8 mouse cellular contexts compared by ENCODE assay signal in genomic region chrX:111462092-111462491, GRCm38 (mm10).
DNase-seq lines count a peak whose midpoint lies in the region; ATAC-seq and TF ChIP-seq lines count a peak whose summit lies in the region.

No protein-coding gene starts in this region.

- intact Hi-C loops in heart, postnatal 25 days (cut with DNase I) = no loop called here

- H3K4me3 ChIP-seq in heart, postnatal 0 days (ENCODE audit: low read depth, low read length) = peak overlapping the region; percentile 59
- peak overlapping the region; percentile 58 for H3K4me3 ChIP-seq in embryonic facial prominence, embryonic 14.5 days (ENCODE audit: low read depth, low read length)
- peak overlapping the region; percentile 63 for H3K4me3 ChIP-seq in midbrain, embryonic 16.5 days (ENCODE audit: low read depth, low read length)

- H3K27me3 ChIP-seq in heart, postnatal 0 days (ENCODE audit: control insufficient read depth, insufficient read depth, low read length) = no peaks in the 10 kb centered on the region
- no peaks in the 10 kb centered on the region for H3K27me3 ChIP-seq in embryonic facial prominence, embryonic 14.5 days (replicated peaks; ENCODE audit: control insufficient read depth, insufficient read depth, low read length)
- H3K27me3 ChIP-seq in midbrain, embryonic 16.5 days (ENCODE audit: control insufficient read depth, insufficient read depth, low read depth, low read length) = no peaks in the 10 kb centered on the region

- H3K27ac ChIP-seq in heart, postnatal 0 days (ENCODE audit: low read depth) = no peak overlapping the region
- peak overlapping the region; percentile 74 for H3K27ac ChIP-seq in embryonic facial prominence, embryonic 14.5 days (replicated peaks; ENCODE audit: low read depth, low read length)
- H3K27ac ChIP-seq in midbrain, embryonic 16.5 days (ENCODE audit: low read length) = no peak overlapping the region

- H3K4me1 ChIP-seq in heart, postnatal 0 days (ENCODE audit: control insufficient read depth, insufficient read depth) = no peaks in the 10 kb centered on the region
- no peaks in the 10 kb centered on the region for H3K4me1 ChIP-seq in embryonic facial prominence, embryonic 14.5 days (ENCODE audit: control insufficient read depth, insufficient read depth, low read length)
- peaks cover 2% of the 10 kb centered on the region; the same call in 1 of the 2 replicates for H3K4me1 ChIP-seq in midbrain, embryonic 16.5 days (ENCODE audit: control insufficient read depth, insufficient read depth, low read length)

- H3K36me3 ChIP-seq in heart, postnatal 0 days (replicated peaks; ENCODE audit: control insufficient read depth, insufficient read depth, low read length) = no peaks in the 10 kb centered on the region
- no peaks in the 10 kb centered on the region for H3K36me3 ChIP-seq in embryonic facial prominence, embryonic 14.5 days (ENCODE audit: control insufficient read depth, insufficient read depth, low read length)
- no peaks in the 10 kb centered on the region for H3K36me3 ChIP-seq in midbrain, embryonic 16.5 days (ENCODE audit: control insufficient read depth, insufficient read depth, low read length)

- DNase-seq in heart, postnatal 0 days (ENCODE audit: low spot score) = no peak
- no peak for DNase-seq in heart, postnatal 25 days (ENCODE audit: low spot score)
- no peak for DNase-seq in embryonic facial prominence, embryonic 14.5 days (ENCODE audit: low spot score)
- DNase-seq in induced T-regulatory cell, adult 2 months (ENCODE audit: low read depth) = peak; percentile 0
- DNase-seq in spleen, adult 12 weeks (ENCODE audit: low spot score) = no peak
- no peak for DNase-seq in urinary bladder, adult 18-20 months (ENCODE audit: low spot score in 2 of 2)
- no peak for DNase-seq in thymus, postnatal 10 days (ENCODE audit: low spot score in 2 of 2)

- TF ChIP-seq CTCF in heart, postnatal 0 days (IDR thresholded peaks at IDR 0.05; ENCODE audit: low read depth) = no peak

- WGBS in heart, postnatal 0 days = 12% methylated on average over 8 of the region's 8 CpGs
- 13% methylated on average over 8 of the region's 8 CpGs for WGBS in embryonic facial prominence, embryonic 14.5 days
- WGBS in midbrain, embryonic 16.5 days = 12% methylated on average over 8 of the region's 8 CpGs

- H3K9me3 ChIP-seq in heart, postnatal 0 days (replicated peaks; ENCODE audit: control insufficient read depth, low read length) = no peaks in the 10 kb centered on the region
- H3K9me3 ChIP-seq in embryonic facial prominence, embryonic 14.5 days (ENCODE audit: control insufficient read depth, low read length) = no peaks in the 10 kb centered on the region
- H3K9me3 ChIP-seq in midbrain, embryonic 16.5 days (replicated peaks; ENCODE audit: control insufficient read depth, low read length, poor library complexity, severe bottlenecking) = no peaks in the 10 kb centered on the region

- TF ChIP-seq EP300 in heart, postnatal 0 days (IDR thresholded peaks at IDR 0.05; ENCODE audit: low read depth) = no peak

- H3K9ac ChIP-seq in heart, postnatal 0 days (replicated peaks; ENCODE audit: low read depth, low read length) = peak overlapping the region; percentile 37; the same call in 1 of the 2 replicates
- peak overlapping the region; percentile 72 for H3K9ac ChIP-seq in embryonic facial prominence, embryonic 14.5 days (ENCODE audit: low read depth, low read length)
- H3K9ac ChIP-seq in midbrain, embryonic 16.5 days (ENCODE audit: low read depth, low read length) = peak overlapping the region; percentile 70; the same call in 1 of the 2 replicates

- ATAC-seq in heart, postnatal 0 days (ENCODE audit: insufficient read depth, low read depth) = no peak
- ATAC-seq in embryonic facial prominence, embryonic 14.5 days (ENCODE audit: low read depth) = no peak; the same call in 1 of the 2 replicates
- no peak for ATAC-seq in midbrain, embryonic 16.5 days

- H3K4me2 ChIP-seq in heart, postnatal 0 days (ENCODE audit: low read depth, low read length) = peak overlapping the region; percentile 84
- peak overlapping the region; percentile 56 for H3K4me2 ChIP-seq in embryonic facial prominence, embryonic 14.5 days (ENCODE audit: low read depth, low read length)
- peak overlapping the region; percentile 57 for H3K4me2 ChIP-seq in midbrain, embryonic 16.5 days (ENCODE audit: low read length)
